Mouse (Mus musculus): ENCODE measurements around the gene Itga1. TPM values are rescaled to one million over a fixed set of nuclear protein-coding genes. Genes with fewer than 3 reads are reported as not detected.

Gene Itga1
- total and polyA plus RNA-seq, 3 experiments = under 0.01 to 0.04 (median 0.01) TPM

- H3K9me3 ChIP-seq (replicated peaks; ENCODE audit: low read length) = no peaks in the 10 kb centered on the region
- H3K4me2 ChIP-seq (ENCODE audit: insufficient read depth, low read depth, poor library complexity, severe bottlenecking) = no peak overlapping the region
- H3K4me3 ChIP-seq (replicated peaks in 1 of 3; ENCODE audit: low read depth in 2 of 3, low read length in 2 of 3, poor library complexity in 1 of 3) = no peak overlapping the region
- no peak overlapping the region for H3K9ac ChIP-seq (ENCODE audit: insufficient read depth, low read depth)
- no peak for DNase-seq (ENCODE audit: extremely low read depth)
- H3K4me1 ChIP-seq (ENCODE audit: control insufficient read depth in 1 of 2, insufficient read depth in 2 of 2) = peaks cover 5 to 9% of the 10 kb centered on the region in 2 experiments; a peak in 3 of 4 replicates
- TF ChIP-seq PAX5 (IDR thresholded peaks at IDR 0.05; ENCODE audit: low read length) (no peak), JUND (conservative IDR thresholded peaks at IDR 0.05; ENCODE audit: low read depth, low read length) (no peak), TBP (conservative IDR thresholded peaks at IDR 0.05; ENCODE audit: low read depth, low read length) (no peak), KAT2A (IDR thresholded peaks at IDR 0.05; ENCODE audit: insufficient replicate concordance, low read length) (no peak), IRF4 (IDR thresholded peaks at IDR 0.05; ENCODE audit: low read depth, low read length) (no peak), TCF12 (IDR thresholded peaks at IDR 0.05; ENCODE audit: low read depth, low read length) (no peak), CHD2 (IDR thresholded peaks at IDR 0.05; ENCODE audit: low read length) (no peak), MEF2A (IDR thresholded peaks at IDR 0.05; ENCODE audit: borderline replicate concordance, low read depth, low read length) (no peak), RCOR1 (conservative IDR thresholded peaks at IDR 0.05; ENCODE audit: low read depth, low read length) (no peak), MYC (IDR thresholded peaks at IDR 0.05; ENCODE audit: low read depth, low read length) (no peak), GABPA (IDR thresholded peaks at IDR 0.05; ENCODE audit: insufficient replicate concordance, low read depth, low read length) (no peak), EP300 (IDR thresholded peaks at IDR 0.05; ENCODE audit: low read length) (no peak), ZC3H11A (IDR thresholded peaks at IDR 0.05; ENCODE audit: low read depth, low read length) (no peak)
- dilution Hi-C loops (cut with MboI; ENCODE audit: extremely low pct_ligation_motif_present, extremely low pct_unique_long_range_greater_than_20kb, low sequenced_read_pairs) = no loop called here
- H3K79me2 ChIP-seq (replicated peaks; ENCODE audit: control insufficient read depth, extremely low read depth, insufficient read depth, poor library complexity, severe bottlenecking) = no peaks in the 10 kb centered on the region
- no peaks in the 10 kb centered on the region for H3K27me3 ChIP-seq (replicated peaks)
- no peak overlapping the region for H3K27ac ChIP-seq (ENCODE audit: insufficient read depth, low read depth)
- in situ Hi-C loops (cut with MboI; ENCODE audit: low pct_ligation_motif_present, low pct_unique_long_range_greater_than_20kb, low sequenced_read_pairs) = no loop called here
- H3K36me3 ChIP-seq (replicated peaks in 1 of 2; ENCODE audit: control insufficient read depth in 1 of 2, insufficient read depth in 1 of 2, low read length in 1 of 2) = no peaks in the 10 kb centered on the region
Measured at GRCm38 (mm10) chr13:114907876-114908275, 193.9 kb downstream of the Itga1 start.

Other genes with a start within 250 kb of the Itga1 start
- gene Itga2, start 169.9 kb downstream of the Itga1 start, total RNA-seq (2012; rRNA removed) = 0.04 TPM in 1 of 2 replicates, not detected in the other
- gene Itga2, start 169.9 kb downstream of the Itga1 start, total RNA-seq (2014; rRNA removed) = not detected in 2 replicates
- gene Itga2, start 169.9 kb downstream of the Itga1 start, polyA plus RNA-seq (2012; ENCODE audit: insufficient read length, low read depth) = not detected in 2 replicates
- gene Pelo, start 11.8 kb downstream of the Itga1 start, total RNA-seq (2012; rRNA removed) = 29.7 and 33.6 TPM in 2 replicates
- gene Pelo, start 11.8 kb downstream of the Itga1 start, total RNA-seq (2014; rRNA removed) = 17.5 and 18.9 TPM in 2 replicates
- 43.1 and 46.0 TPM in 2 replicates for gene Pelo, start 11.8 kb downstream of the Itga1 start, polyA plus RNA-seq (2012; ENCODE audit: insufficient read length, low read depth)
- gene Gm49395, start within 50 bp of the Itga1 start, total RNA-seq (2012; rRNA removed) = 0.30 and 0.55 TPM in 2 replicates
- gene Gm49395, start within 50 bp of the Itga1 start, total RNA-seq (2014; rRNA removed) = not detected in 2 replicates
- 0.69 and 0.71 TPM in 2 replicates for gene Gm49395, start within 50 bp of the Itga1 start, polyA plus RNA-seq (2012; ENCODE audit: insufficient read length, low read depth)